Mouse (Mus musculus): Measurements from ENCODE around the gene Fbxo6. TPM values are rescaled to one million over a fixed set of nuclear protein-coding genes. Genes with fewer than 3 reads are reported as not detected.
A peak's percentile ranks its signal among the peaks of the same experiment; 100 is the strongest.
"Not testable (repeated sequence)": the region's sequence is repeated elsewhere in the genome, so short reads cannot be mapped to it uniquely, and the experiment has no call there.

The Fbxo6 gene
- 30.1 and 32.0 TPM in 2 replicates for polyA plus RNA-seq (2015; fragmentation: Nextera tagmentation; extraction: Ambion mirVana)

GRCm38 (mm10) chr4:148151267-148152168 is at the start of gene Fbxo6:
TSS of gene Fbxo6 (minus strand) at chr4:148152140.
- H3K9ac ChIP-seq (replicated peaks), result peak within 1 kb of the TSS; percentile 92
- peak within 1 kb of the TSS; percentile 98 for H3K27ac ChIP-seq (ENCODE audit: low read depth)
- DNase-seq, result peak; percentile 89
- H3K4me3 ChIP-seq (ENCODE audit: low read depth, low read length), result peak within 1 kb of the TSS; percentile 62
- no peaks in the 10 kb centered on the region for H3K27me3 ChIP-seq (ENCODE audit: insufficient read depth, low read length)
- no peaks in the 10 kb centered on the region for H3K9me3 ChIP-seq (ENCODE audit: low read length)
- H3K4me1 ChIP-seq (ENCODE audit: insufficient read depth), result peaks cover 13% of the 10 kb centered on the region
- peak within 1 kb of the TSS; percentile 80 for H3K4me2 ChIP-seq (ENCODE audit: low read depth, low read length)
- WGBS (ENCODE audit: insufficient replicate concordance), result under 1% methylated on average over 49 of the region's 67 CpGs
- ATAC-seq, result peak; percentile 86
- peak; percentile 80 for TF ChIP-seq CTCF (IDR thresholded peaks at IDR 0.05; ENCODE audit: low read depth)
- TF ChIP-seq EP300 (IDR thresholded peaks at IDR 0.05; ENCODE audit: low read depth), result peak; percentile 1; the same call in 1 of the 2 replicates
- H3K36me3 ChIP-seq (replicated peaks; ENCODE audit: insufficient read depth, low read length), result peaks cover 3% of the 10 kb centered on the region; the same call in 1 of the 2 replicates

- no peak overlapping the region for H3K4me2 ChIP-seq (ENCODE audit: low read depth, low read length)
- H3K9ac ChIP-seq (replicated peaks), result no peak overlapping the region
- H3K36me3 ChIP-seq (replicated peaks; ENCODE audit: insufficient read depth, low read length), result no peaks in the 10 kb centered on the region
- WGBS (ENCODE audit: insufficient replicate concordance), result 54% methylated on average over 10 of the region's 10 CpGs
- no peak overlapping the region for H3K27ac ChIP-seq (ENCODE audit: low read depth)
- DNase-seq, result no peak
- H3K9me3 ChIP-seq (ENCODE audit: low read length), result no peaks in the 10 kb centered on the region
- ATAC-seq, result no peak
- no peak overlapping the region for H3K4me3 ChIP-seq (ENCODE audit: low read depth, low read length)
- peaks cover 8% of the 10 kb centered on the region; the same call in 1 of the 2 replicates for H3K4me1 ChIP-seq (ENCODE audit: insufficient read depth)
- TF ChIP-seq CTCF (IDR thresholded peaks at IDR 0.05; ENCODE audit: low read depth), result no peak
- no peak for TF ChIP-seq EP300 (IDR thresholded peaks at IDR 0.05; ENCODE audit: low read depth)
- no peaks in the 10 kb centered on the region for H3K27me3 ChIP-seq (ENCODE audit: insufficient read depth, low read length)
Observed at GRCm38 (mm10) chr4:148198721-148199120, 46.8 kb upstream of the Fbxo6 start.

- DNase-seq (no peak), ATAC-seq (no peak)
- Histone ChIP-seq H3K36me3 (replicated peaks; ENCODE audit: insufficient read depth, low read length) (no peaks in the 10 kb centered on the region), H3K9ac (replicated peaks) (no peak overlapping the region), H3K4me1 (ENCODE audit: insufficient read depth) (peaks cover 3% of the 10 kb centered on the region; the same call in 1 of the 2 replicates), H3K27ac (ENCODE audit: low read depth) (no peak overlapping the region), H3K27me3 (ENCODE audit: insufficient read depth, low read length) (0 out of 2 replicates have a peak, but pooled peaks cover 3% of the 10 kb centered on the region), H3K4me3 (ENCODE audit: low read depth, low read length) (no peak overlapping the region), H3K4me2 (ENCODE audit: low read depth, low read length) (no peak overlapping the region), H3K9me3 (ENCODE audit: low read length) (no peaks in the 10 kb centered on the region)
- TF ChIP-seq CTCF (IDR thresholded peaks at IDR 0.05; ENCODE audit: low read depth), result no peak
- no peak for TF ChIP-seq EP300 (IDR thresholded peaks at IDR 0.05; ENCODE audit: low read depth)
Observed at GRCm38 (mm10) chr4:148194400-148194799, 42.5 kb upstream of the Fbxo6 start.

- 32% methylated on average over 11 of the region's 11 CpGs for WGBS (ENCODE audit: insufficient replicate concordance)
- no peak overlapping the region for H3K9ac ChIP-seq (replicated peaks)
- no peak overlapping the region for H3K27ac ChIP-seq (ENCODE audit: low read depth)
- no peak for TF ChIP-seq EP300 (IDR thresholded peaks at IDR 0.05; ENCODE audit: low read depth)
- 0 out of 2 replicates have a peak, but pooled peaks cover 3% of the 10 kb centered on the region for H3K27me3 ChIP-seq (ENCODE audit: insufficient read depth, low read length)
- no peak overlapping the region for H3K4me3 ChIP-seq (ENCODE audit: low read depth, low read length)
- no peak for ATAC-seq
- no peak overlapping the region for H3K4me2 ChIP-seq (ENCODE audit: low read depth, low read length)
- no peaks in the 10 kb centered on the region for H3K9me3 ChIP-seq (ENCODE audit: low read length)
- no peak for DNase-seq
- H3K4me1 ChIP-seq (ENCODE audit: insufficient read depth), result peaks cover 3% of the 10 kb centered on the region; the same call in 1 of the 2 replicates
- H3K36me3 ChIP-seq (replicated peaks; ENCODE audit: insufficient read depth, low read length), result no peaks in the 10 kb centered on the region
Observed at GRCm38 (mm10) chr4:148192707-148193245, 40.8 kb upstream of the Fbxo6 start.

- ATAC-seq, result peak; percentile 49
- not testable (repeated sequence) for H3K36me3 ChIP-seq (replicated peaks; ENCODE audit: insufficient read depth, low read length); DNase-seq; H3K9me3 ChIP-seq (ENCODE audit: low read length); H3K4me1 ChIP-seq (ENCODE audit: insufficient read depth); H3K9ac ChIP-seq (replicated peaks); H3K27me3 ChIP-seq (ENCODE audit: insufficient read depth, low read length); H3K27ac ChIP-seq (ENCODE audit: low read depth); H3K4me3 ChIP-seq (ENCODE audit: low read depth, low read length); H3K4me2 ChIP-seq (ENCODE audit: low read depth, low read length)
- WGBS (ENCODE audit: insufficient replicate concordance), result 86% methylated on average over 1 of the region's 1 CpGs
Observed at GRCm38 (mm10) chr4:148188767-148189166, 36.8 kb upstream of the Fbxo6 start.

GRCm38 (mm10) chr4:148185819-148186218 is 33.9 kb upstream of the Fbxo6 start:
- H3K9me3 ChIP-seq (ENCODE audit: low read length), result no peaks in the 10 kb centered on the region
- no peak overlapping the region for H3K9ac ChIP-seq (replicated peaks)
- no peaks in the 10 kb centered on the region for H3K36me3 ChIP-seq (replicated peaks; ENCODE audit: insufficient read depth, low read length)
- no peak overlapping the region for H3K4me2 ChIP-seq (ENCODE audit: low read depth, low read length)
- no peak for DNase-seq
- no peaks in the 10 kb centered on the region for H3K4me1 ChIP-seq (ENCODE audit: insufficient read depth)
- TF ChIP-seq CTCF (IDR thresholded peaks at IDR 0.05; ENCODE audit: low read depth) (peak; percentile 41), EP300 (IDR thresholded peaks at IDR 0.05; ENCODE audit: low read depth) (no peak)
- H3K4me3 ChIP-seq (ENCODE audit: low read depth, low read length), result no peak overlapping the region
- H3K27me3 ChIP-seq (ENCODE audit: insufficient read depth, low read length), result 0 out of 2 replicates have a peak, but pooled peaks cover 3% of the 10 kb centered on the region
- no peak for ATAC-seq
- H3K27ac ChIP-seq (ENCODE audit: low read depth), result no peak overlapping the region
- 75% methylated on average over 4 of the region's 4 CpGs for WGBS (ENCODE audit: insufficient replicate concordance)
